Mouse (Mus musculus) C2C12 (cell line): ENCODE measurements around the gene Tlr2.
A peak's percentile ranks its signal among the peaks of the same experiment; 100 is the strongest.

ENCODE experiments used
- CEBPB ChIP-seq: IDR thresholded peaks from one replicate; pipeline ENCODE4 v1.6.1; 2011; ENCODE audit warnings: low read depth, mild to moderate bottlenecking, control low read depth, moderate library complexity
- CTCF ChIP-seq: IDR thresholded peaks from one replicate; pipeline ENCODE4 v1.5.1; 2011; ENCODE audit not compliant: control insufficient read depth, insufficient read depth, insufficient read length
- MAX ChIP-seq: IDR thresholded peaks from one replicate; pipeline ENCODE4 v1.6.1; 2011; ENCODE audit warnings: mild to moderate bottlenecking, control low read depth
- MYOG ChIP-seq: IDR thresholded peaks from one replicate; pipeline ENCODE4 v1.6.1; 2011; ENCODE audit not compliant: control insufficient read depth, insufficient read length; ENCODE audit errors: extremely low read depth
- USF1 ChIP-seq: IDR thresholded peaks from one replicate; pipeline ENCODE4 v1.6.1; 2011; ENCODE audit warnings: low read depth, mild to moderate bottlenecking, control low read depth, moderate library complexity

DNA sequence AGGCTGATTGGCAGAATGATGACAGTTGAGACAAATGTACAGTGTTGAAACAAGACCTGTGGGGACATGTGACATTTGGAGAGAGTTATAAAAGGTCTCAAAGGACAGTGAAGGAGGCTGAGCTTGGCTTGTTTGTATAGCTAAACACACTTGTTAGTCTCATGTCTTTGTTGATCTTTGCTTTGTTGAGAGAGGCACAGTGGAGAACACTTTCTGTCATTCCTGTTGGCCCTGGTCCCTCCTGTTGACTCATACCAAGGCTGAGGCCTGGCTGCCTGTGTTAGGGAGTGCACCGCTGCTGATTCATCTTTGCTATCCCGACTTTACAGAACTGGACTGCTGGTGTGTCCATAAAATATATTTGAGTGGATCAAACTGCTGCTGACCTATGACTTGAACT, 23.6 kb upstream of the Tlr2 start:
- TF ChIP-seq CTCF (no peak), MYOG (no peak), USF1 (peak; percentile 30), CEBPB (no peak), MAX (peak; percentile 49)
